Mouse (Mus musculus): ENCODE results near the gene Mesd.

DNA sequence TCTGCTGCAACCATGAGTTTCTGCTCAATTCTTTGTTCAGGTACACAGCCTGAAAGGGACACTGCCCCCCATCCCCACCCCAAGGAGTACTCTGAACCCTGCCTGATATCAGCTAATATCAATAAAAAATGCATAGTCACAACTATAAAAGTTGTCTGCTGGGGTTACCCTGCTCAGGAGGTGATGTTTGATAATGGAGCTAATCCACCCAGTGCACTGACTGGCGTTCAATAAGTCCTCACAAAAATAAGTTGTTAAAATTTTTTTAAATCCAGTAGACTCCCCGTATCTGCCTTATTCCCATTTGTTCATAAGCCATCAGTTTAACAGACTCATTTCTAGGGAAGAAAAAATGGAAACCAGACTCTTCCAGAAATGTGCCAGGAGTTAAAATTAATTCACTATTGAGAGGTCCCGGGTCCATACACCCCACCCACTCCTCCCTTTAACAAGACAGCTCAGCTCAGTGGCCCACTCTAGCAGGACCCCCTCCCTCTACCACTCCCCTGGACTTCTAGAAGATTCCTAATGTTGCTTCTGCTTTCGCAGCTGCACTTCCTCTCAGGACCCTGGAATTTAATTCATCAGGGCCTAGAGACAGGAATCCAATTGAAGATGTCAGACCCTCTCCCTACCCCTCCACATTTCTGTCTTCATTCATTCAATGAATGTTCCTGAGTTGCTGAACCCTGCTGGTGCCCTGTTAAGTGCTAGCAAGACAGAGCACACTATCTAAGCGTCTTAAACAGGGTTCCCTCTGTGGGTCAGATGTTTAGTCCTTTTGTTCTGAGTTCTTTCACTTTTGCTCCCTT, 32.5 kb upstream of the Mesd start:
- no peak for TF ChIP-seq CTCF (IDR thresholded peaks at IDR 0.05; ENCODE audit: control insufficient read depth, insufficient read depth, insufficient read length)
- TF ChIP-seq USF1 (IDR thresholded peaks at IDR 0.05; ENCODE audit: low read depth) = no peak
